Mouse (Mus musculus): ENCODE measurements at regions not wholly inside any gene's neighbourhood (a gene's known extent, or its start where the extent isn't known, plus 50 kb on each side); places are given as distances from the start of the nearest gene placed in this dataset.

- DNase-seq (ENCODE audit: low spot score) = no peak
These were observed 176.1 kb upstream of the Egflam start for GRCm38 (mm10) chr15:7574264-7574663.

GRCm38 (mm10) chr15:7574811-7575210, 176.6 kb upstream of the Egflam start:
- DNase-seq (ENCODE audit: low spot score) = no peak

GRCm38 (mm10) chr15:7578439-7578838, 180.2 kb upstream of the Egflam start:
- DNase-seq (ENCODE audit: low spot score) = no peak

GRCm38 (mm10) chr15:7587210-7587609, 189.0 kb upstream of the Egflam start:
- no peak for DNase-seq (ENCODE audit: low spot score)

GRCm38 (mm10) chr15:7591486-7591885, 193.3 kb upstream of the Egflam start:
- no peak for DNase-seq (ENCODE audit: low spot score)

GRCm38 (mm10) chr15:7597335-7597734, 199.1 kb upstream of the Egflam start:
- no peak for DNase-seq (ENCODE audit: low spot score)

GRCm38 (mm10) chr15:7597805-7598204, 199.6 kb upstream of the Egflam start:
- DNase-seq (ENCODE audit: low spot score) = no peak

- no peak for DNase-seq (ENCODE audit: low spot score)
These were observed 203.3 kb upstream of the Egflam start for GRCm38 (mm10) chr15:7601540-7601939.

GRCm38 (mm10) chr15:7604847-7605246, 205.8 kb upstream of the Gdnf start:
- no peak for DNase-seq (ENCODE audit: low spot score)

GRCm38 (mm10) chr15:7617954-7618353, 192.7 kb upstream of the Gdnf start:
- DNase-seq (ENCODE audit: low spot score) = no peak

GRCm38 (mm10) chr15:7623026-7623425, 187.6 kb upstream of the Gdnf start:
- no peak for DNase-seq (ENCODE audit: low spot score)

- no peak for DNase-seq (ENCODE audit: low spot score)
These were observed 185.8 kb upstream of the Gdnf start for GRCm38 (mm10) chr15:7624689-7625472.

GRCm38 (mm10) chr15:7629826-7630225, 180.8 kb upstream of the Gdnf start:
- no peak for DNase-seq (ENCODE audit: low spot score)

GRCm38 (mm10) chr15:7635234-7635633, 175.4 kb upstream of the Gdnf start:
- DNase-seq (ENCODE audit: low spot score) = no peak

- no peak for DNase-seq (ENCODE audit: low spot score)
These were observed 171.2 kb upstream of the Gdnf start for GRCm38 (mm10) chr15:7639444-7639843.

- DNase-seq (ENCODE audit: low spot score) = no peak
These were observed 168.6 kb upstream of the Gdnf start for GRCm38 (mm10) chr15:7642075-7642474.

GRCm38 (mm10) chr15:7650705-7651104, 159.9 kb upstream of the Gdnf start:
- no peak for DNase-seq (ENCODE audit: low spot score)

- DNase-seq (ENCODE audit: low spot score) = no peak
These were observed 146.8 kb upstream of the Gdnf start for GRCm38 (mm10) chr15:7663888-7664287.

GRCm38 (mm10) chr15:7669631-7670030, 141.0 kb upstream of the Gdnf start:
- DNase-seq (ENCODE audit: low spot score) = no peak

- no peak for DNase-seq (ENCODE audit: low spot score)
These were observed 133.7 kb upstream of the Gdnf start for GRCm38 (mm10) chr15:7676970-7677369.

- DNase-seq (ENCODE audit: low spot score) = no peak
These were observed 131.9 kb upstream of the Gdnf start for GRCm38 (mm10) chr15:7678711-7679110.

- no peak for DNase-seq (ENCODE audit: low spot score)
These were observed 129.6 kb upstream of the Gdnf start for GRCm38 (mm10) chr15:7681011-7681410.

GRCm38 (mm10) chr15:7683235-7683974, 127.2 kb upstream of the Gdnf start:
- DNase-seq (ENCODE audit: low spot score) = no peak

Data from gastrocnemius, adult 18-20 months (tissue).